Mouse (Mus musculus) ovary, adult 18-20 months (tissue): ENCODE data around the gene Pak2.

ENCODE experiments used
- DNase-seq: peaks from one replicate; pipeline ENCODE4 v3.0.0; 2022; ENCODE audit warnings: low spot score, mixed read lengths

Pak2 gene

DNA sequence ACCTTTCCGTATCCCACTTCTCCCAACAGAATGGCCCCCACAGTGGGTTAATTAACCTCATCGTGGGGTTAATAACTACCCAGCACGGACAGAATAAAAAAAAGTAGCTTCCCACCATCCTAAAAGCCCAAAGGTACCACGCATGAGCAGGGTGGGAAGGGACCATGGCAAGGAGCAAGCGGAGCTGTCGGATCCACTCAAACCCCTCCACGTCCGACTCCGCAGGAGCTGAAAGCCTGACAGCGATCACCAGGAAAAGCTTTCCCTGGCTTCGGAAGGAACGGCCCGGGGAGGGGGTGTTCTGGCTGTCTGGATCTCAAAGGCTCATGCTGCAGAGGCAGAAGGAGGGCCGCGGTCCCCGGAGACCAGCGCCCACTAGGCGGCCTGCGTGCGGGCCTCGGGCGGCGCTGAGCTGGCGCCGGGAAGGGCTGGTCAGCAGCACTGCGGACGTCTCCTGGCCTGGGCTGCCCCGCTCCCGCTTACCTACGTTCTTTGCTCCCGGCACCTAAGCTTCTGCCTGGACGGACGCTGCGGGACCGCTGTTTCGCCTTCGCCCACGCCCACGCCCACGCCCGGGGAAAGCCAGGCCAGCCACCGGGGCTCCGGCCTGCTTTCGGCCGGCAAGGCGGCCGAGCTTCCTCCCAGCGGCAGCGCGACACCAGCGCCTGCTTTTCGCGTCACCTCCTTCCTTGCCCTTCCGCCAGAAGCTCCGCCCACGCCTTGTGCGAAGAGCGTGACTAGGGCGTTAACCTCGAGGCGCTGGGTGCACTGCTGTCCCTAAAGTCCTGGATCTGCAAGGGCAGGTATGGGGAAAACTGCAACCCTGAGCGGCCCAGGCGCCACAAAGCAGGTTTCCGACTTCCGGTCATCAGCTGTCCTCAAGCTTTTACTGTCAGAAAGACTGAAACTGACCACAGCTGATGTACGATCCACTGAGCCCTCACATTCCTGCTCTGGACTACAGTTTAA is 76.3 kb downstream of the Pak2 start, which contains the start of gene Senp5:
Gene Senp5 (minus strand): TSS at position 779 of the 969 bp plus-strand sequence.
- peak; percentile 88 for DNase-seq

DNA sequence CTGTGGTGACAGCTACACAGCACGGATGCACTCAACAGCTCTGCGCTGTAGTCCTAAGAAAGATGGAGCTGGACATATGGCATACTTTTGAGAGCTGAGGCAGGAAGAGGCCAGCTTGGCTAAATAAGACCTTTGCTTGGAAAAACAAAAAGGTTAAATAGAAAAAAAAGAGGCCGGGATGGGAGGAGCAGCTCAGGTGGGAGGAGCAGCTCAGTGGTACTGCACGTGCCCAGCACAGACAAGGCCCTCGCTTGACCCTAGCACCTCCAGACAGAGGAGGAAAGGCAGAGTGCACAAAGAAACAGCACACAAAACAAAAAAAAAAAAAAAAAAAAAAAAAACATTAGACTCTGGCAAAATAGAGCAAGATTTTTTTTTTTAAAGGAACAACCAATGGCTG is 82.8 kb downstream of the Pak2 start:
- no peak for DNase-seq

DNA sequence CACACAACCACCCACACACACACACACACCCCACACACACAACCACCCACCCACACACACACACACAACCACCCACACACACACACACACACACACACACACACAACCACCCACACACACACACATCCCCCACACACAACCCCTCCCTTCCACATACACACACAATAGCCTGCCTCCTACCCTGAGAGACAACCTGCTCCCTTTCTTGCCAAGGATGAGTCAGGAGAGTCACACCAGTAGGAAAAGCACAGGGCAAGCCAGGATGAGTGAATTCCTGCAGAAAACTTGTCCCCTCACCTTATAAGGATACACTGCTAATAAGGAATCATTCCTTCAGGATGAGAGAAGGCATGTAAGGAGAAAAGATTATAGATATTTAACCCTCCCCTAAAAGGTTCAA is 85.2 kb downstream of the Pak2 start:
- no peak for DNase-seq

DNA sequence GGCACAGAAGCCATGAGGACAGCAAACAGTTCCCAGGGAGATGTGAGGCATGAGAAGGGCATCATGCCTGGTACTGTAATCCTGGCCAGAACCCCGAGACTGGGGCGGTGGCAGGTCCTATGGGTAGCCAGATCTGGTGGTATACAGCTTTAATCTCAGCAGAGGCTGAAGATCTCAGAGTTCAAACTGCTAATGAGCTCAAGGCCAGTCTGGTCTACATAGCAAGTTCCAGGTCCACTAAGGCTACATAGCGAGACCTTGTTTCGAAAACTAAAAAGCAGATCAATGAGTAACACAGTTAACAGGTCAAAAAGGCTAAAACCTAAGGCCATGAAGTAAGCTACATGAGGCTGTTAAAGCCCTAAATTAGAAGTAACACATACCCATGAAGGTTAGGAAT is 85.9 kb downstream of the Pak2 start:
- no peak for DNase-seq

DNA sequence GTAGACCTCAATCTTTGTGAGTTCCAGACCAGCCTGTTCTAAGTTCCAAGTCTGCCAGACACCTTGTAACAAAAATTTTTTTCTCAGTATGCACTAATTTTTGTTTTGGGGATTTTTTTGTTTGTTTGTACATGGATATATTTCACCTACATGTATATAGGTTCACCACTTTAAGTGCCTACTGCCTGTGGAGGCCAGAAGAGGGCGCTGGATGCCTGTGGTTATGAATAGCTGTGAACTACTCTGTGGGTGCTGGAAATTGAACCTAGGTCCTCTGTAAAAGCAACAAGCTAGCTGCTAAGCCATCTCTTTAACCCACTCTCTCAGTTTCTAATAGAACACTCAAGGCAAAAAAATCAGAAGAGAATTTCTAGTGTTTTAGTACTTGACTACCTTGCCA is 87.1 kb downstream of the Pak2 start:
- DNase-seq = no peak

DNA sequence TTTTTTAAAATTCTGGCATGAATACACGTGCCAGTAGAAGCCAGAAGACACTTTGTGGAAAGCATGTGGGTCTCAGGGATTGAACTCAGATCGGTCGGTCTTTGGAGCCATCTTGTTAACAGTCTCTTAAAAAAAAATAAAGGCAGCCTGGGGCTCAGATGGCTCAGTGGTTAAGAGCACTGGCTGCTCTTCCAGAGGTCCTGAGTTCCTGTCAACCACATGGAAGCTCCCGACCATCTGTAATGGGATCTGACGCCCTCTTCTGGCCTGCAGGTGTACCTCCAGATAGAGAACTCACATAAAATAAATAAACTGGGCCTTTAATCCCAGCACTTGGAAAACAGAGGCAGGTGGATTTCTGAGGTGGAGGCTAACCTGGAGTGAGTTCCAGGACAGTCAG is 98.2 kb downstream of the Pak2 start:
- no peak for DNase-seq

DNA sequence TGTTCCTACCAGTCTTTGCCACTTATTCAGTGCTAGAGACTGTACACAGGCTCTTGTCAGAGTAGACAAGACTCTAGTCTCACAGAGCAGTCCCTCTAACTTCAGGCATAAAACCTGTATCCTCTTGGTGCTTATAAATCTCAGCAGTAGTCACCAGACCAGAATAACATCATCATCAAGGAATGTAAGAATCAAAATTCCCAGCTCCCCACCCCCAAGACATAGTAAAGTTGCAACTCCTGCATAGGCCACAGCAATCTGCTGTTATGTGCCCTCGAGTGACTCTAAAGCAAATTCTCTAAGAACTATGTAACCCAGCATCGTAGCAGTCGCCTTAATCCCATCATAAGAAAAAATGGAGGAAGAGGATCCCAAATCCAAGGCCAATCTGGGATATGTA is 99.6 kb downstream of the Pak2 start:
- no peak for DNase-seq

DNA sequence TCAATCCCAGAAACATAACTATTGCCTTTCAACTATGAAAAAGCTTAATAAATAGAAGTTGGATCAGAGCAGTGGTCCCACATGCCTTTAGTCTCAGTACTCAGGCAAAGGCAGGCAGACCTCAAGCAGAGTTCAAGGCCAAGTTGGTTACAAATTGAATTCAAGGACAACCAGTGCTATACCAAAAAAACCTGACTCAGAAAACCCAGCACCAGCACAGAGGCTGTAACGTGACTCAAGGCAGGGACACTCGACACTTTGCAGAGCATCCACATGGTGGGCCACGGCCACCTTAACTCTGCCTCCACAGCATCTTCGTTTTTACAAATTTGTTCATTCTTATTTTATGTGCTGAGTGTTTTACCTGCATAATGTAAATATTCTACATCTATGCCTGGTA is 103.9 kb downstream of the Pak2 start:
- DNase-seq = no peak
